Mouse (Mus musculus): ENCODE results near the gene Wipf2. TPM values are rescaled to one million over a fixed set of nuclear protein-coding genes. Genes with fewer than 3 reads are reported as not detected.

The Wipf2 gene
- total and polyA plus RNA-seq, 2 experiments from 2014 or later: 3.5 to 10.4 TPM

GRCm38 (mm10) chr11:98838512-98838911 is 24.9 kb upstream of the Wipf2 start:
- Histone ChIP-seq H3K9me3 (ENCODE audit: low read length) (no peaks in the 10 kb centered on the region), H3K4me1 (ENCODE audit: insufficient read depth, low read length) (peaks cover 12% of the 10 kb centered on the region), H3K36me3 (ENCODE audit: insufficient read depth, low read length) (peaks cover 4% of the 10 kb centered on the region), H3K27ac (no peak overlapping the region), H3K4me3 (ENCODE audit: low read length) (peak overlapping the region; percentile 81), H3K9ac (replicated peaks; ENCODE audit: low read length) (peak overlapping the region; percentile 90; the same call in 1 of the 2 replicates), H3K27me3 (ENCODE audit: insufficient read depth, low read length) (no peaks in the 10 kb centered on the region), H3K4me2 (ENCODE audit: low read depth, low read length) (peak overlapping the region; percentile 90)
- WGBS: 51% methylated on average over 9 of the region's 9 CpGs
- ATAC-seq (no peak), DNase-seq (ENCODE audit: low spot score) (no peak)
- TF ChIP-seq CTCF (IDR thresholded peaks at IDR 0.05; ENCODE audit: low read depth): no peak

- 55% methylated on average over 6 of the region's 6 CpGs for WGBS
- Histone ChIP-seq H3K4me2 (ENCODE audit: low read depth, low read length) (no peak overlapping the region), H3K4me3 (ENCODE audit: low read length) (no peak overlapping the region), H3K9me3 (ENCODE audit: low read length) (no peaks in the 10 kb centered on the region), H3K36me3 (ENCODE audit: insufficient read depth, low read length) (no peaks in the 10 kb centered on the region), H3K27ac (no peak overlapping the region), H3K4me1 (ENCODE audit: insufficient read depth, low read length) (peaks cover 12% of the 10 kb centered on the region), H3K9ac (replicated peaks; ENCODE audit: low read length) (no peak overlapping the region), H3K27me3 (ENCODE audit: insufficient read depth, low read length) (no peaks in the 10 kb centered on the region)
- DNase-seq (ENCODE audit: low spot score) (no peak), ATAC-seq (no peak)
- no peak for TF ChIP-seq CTCF (IDR thresholded peaks at IDR 0.05; ENCODE audit: low read depth)
Measured at GRCm38 (mm10) chr11:98839402-98839801, 24.0 kb upstream of the Wipf2 start.

GRCm38 (mm10) chr11:98839897-98840296 is 23.5 kb upstream of the Wipf2 start:
- WGBS: 55% methylated on average over 10 of the region's 10 CpGs
- H3K4me1 ChIP-seq (ENCODE audit: insufficient read depth, low read length): peaks cover 12% of the 10 kb centered on the region
- TF ChIP-seq CTCF (IDR thresholded peaks at IDR 0.05; ENCODE audit: low read depth): no peak
- no peaks in the 10 kb centered on the region for H3K36me3 ChIP-seq (ENCODE audit: insufficient read depth, low read length)
- no peak overlapping the region for H3K27ac ChIP-seq
- ATAC-seq: no peak
- no peaks in the 10 kb centered on the region for H3K27me3 ChIP-seq (ENCODE audit: insufficient read depth, low read length)
- H3K4me3 ChIP-seq (ENCODE audit: low read length): no peak overlapping the region
- no peak overlapping the region for H3K4me2 ChIP-seq (ENCODE audit: low read depth, low read length)
- H3K9me3 ChIP-seq (ENCODE audit: low read length): no peaks in the 10 kb centered on the region
- no peak for DNase-seq (ENCODE audit: low spot score)
- H3K9ac ChIP-seq (replicated peaks; ENCODE audit: low read length): no peak overlapping the region

GRCm38 (mm10) chr11:98846016-98846415 is 17.4 kb upstream of the Wipf2 start:
- peak; percentile 54 for ATAC-seq
- Histone ChIP-seq H3K27me3 (ENCODE audit: insufficient read depth, low read length) (no peaks in the 10 kb centered on the region), H3K4me3 (ENCODE audit: low read length) (no peak overlapping the region), H3K27ac (0 out of 2 replicates have a peak overlapping the region, but pooled peaks have one; percentile 11), H3K9ac (replicated peaks; ENCODE audit: low read length) (no peak overlapping the region), H3K4me2 (ENCODE audit: low read depth, low read length) (no peak overlapping the region), H3K36me3 (ENCODE audit: insufficient read depth, low read length) (no peaks in the 10 kb centered on the region), H3K4me1 (ENCODE audit: insufficient read depth, low read length) (peaks cover 21% of the 10 kb centered on the region), H3K9me3 (ENCODE audit: low read length) (no peaks in the 10 kb centered on the region)
- peak; percentile 51 for DNase-seq (ENCODE audit: low spot score)
- 43% methylated on average over 13 of the region's 13 CpGs for WGBS
- peak; percentile 58 for TF ChIP-seq CTCF (IDR thresholded peaks at IDR 0.05; ENCODE audit: low read depth)

DNA sequence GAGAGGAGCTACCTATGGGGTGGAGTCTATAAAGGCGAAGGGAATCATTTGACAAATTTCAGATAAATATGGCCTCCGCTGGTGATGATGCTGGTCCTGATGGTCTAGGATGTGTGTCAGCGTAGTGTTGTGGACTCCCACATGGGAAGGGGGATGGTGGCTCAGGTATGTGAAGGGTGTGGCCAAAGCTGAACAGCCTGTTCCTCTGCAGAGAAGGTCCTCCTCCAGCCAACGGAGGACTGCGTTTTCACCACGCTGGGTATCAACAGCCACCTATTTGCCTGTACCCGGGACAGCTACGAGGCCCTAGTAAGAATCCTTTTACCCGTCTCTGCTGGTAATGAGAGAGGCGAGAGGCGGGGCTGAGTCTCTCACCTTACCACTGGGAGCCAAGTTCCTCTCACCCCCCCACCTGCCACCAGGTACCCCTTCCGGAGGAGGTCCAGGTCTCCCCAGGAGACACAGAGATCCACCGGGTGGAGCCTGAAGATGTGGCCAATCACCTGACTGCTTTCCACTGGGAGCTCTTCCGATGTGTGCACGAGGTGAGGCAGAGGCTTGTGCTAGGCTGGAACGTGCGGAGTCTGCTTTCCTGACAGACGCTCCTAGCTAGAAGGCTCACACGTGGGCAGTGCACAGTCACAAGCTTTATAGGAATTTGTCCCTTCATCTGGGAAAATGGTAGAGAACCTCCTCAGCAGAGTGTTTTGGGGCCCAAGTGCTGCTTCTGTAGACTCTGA is 16.4 kb upstream of the Wipf2 start:
- Histone ChIP-seq H3K27me3 (ENCODE audit: insufficient read depth, low read length) (no peaks in the 10 kb centered on the region), H3K36me3 (ENCODE audit: insufficient read depth, low read length) (peaks cover 3% of the 10 kb centered on the region; the same call in 1 of the 2 replicates), H3K4me2 (ENCODE audit: low read depth, low read length) (no peak overlapping the region), H3K9me3 (ENCODE audit: low read length) (no peaks in the 10 kb centered on the region), H3K4me3 (ENCODE audit: low read length) (no peak overlapping the region), H3K9ac (replicated peaks; ENCODE audit: low read length) (no peak overlapping the region), H3K4me1 (ENCODE audit: insufficient read depth, low read length) (peaks cover 21% of the 10 kb centered on the region), H3K27ac (no peak overlapping the region)
- ATAC-seq (no peak), DNase-seq (ENCODE audit: low spot score) (no peak)
- WGBS: 78% methylated on average over 19 of the region's 19 CpGs
- no peak for TF ChIP-seq CTCF (IDR thresholded peaks at IDR 0.05; ENCODE audit: low read depth)

DNA sequence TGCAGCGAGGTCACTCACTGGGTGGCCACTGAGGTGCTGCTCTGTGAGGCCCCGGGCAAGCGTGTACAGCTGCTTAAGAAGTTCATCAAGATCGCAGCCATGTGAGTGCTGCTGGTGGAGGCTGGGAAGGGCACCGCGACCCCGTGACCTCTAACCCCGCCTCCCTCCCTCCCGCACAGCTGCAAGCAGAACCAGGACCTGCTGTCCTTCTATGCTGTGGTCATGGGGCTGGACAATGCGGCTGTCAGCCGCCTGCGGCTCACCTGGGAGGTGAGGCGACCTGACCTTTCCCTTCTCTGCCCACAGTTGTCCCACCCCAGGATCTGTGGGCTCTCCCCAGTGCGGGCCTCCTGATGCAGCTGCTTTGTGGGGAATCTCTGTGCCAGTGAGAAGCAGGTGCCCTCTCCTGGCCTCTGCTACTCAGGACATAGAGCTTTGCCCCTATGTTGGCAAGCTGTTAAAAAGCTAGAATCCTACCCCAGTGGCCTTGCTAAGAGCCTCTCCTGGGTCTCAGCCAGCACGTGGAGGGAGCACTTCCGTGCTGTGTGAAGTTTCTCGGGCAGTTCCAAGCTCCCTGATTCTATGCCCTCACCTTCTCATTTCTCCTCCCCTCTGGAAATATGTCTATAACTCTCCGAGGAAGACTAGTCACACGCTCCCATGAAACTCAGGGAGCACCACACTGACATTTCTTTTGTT is 14.1 kb upstream of the Wipf2 start:
- Histone ChIP-seq H3K27me3 (ENCODE audit: insufficient read depth, low read length) (no peaks in the 10 kb centered on the region), H3K4me2 (ENCODE audit: low read depth, low read length) (no peak overlapping the region; the same call in 1 of the 2 replicates), H3K36me3 (ENCODE audit: insufficient read depth, low read length) (peaks cover 3% of the 10 kb centered on the region; the same call in 1 of the 2 replicates), H3K4me1 (ENCODE audit: insufficient read depth, low read length) (peaks cover 21% of the 10 kb centered on the region), H3K4me3 (ENCODE audit: low read length) (no peak overlapping the region), H3K9me3 (ENCODE audit: low read length) (no peaks in the 10 kb centered on the region), H3K27ac (no peak overlapping the region), H3K9ac (replicated peaks; ENCODE audit: low read length) (no peak overlapping the region)
- 0 out of 2 replicates have a peak, but pooled peaks have one; percentile 11 for TF ChIP-seq CTCF (IDR thresholded peaks at IDR 0.05; ENCODE audit: low read depth)
- 11% methylated on average over 19 of the region's 19 CpGs for WGBS
- peak; percentile 56 for DNase-seq (ENCODE audit: low spot score)
- ATAC-seq: no peak
